Mouse (Mus musculus): ENCODE measurements at regions not wholly inside any gene's neighbourhood (a gene's known extent, or its start where the extent isn't known, plus 50 kb on each side); places are given as distances from the start of the nearest gene placed in this dataset.

GRCm38 (mm10) chr9:87848882-87849281 lies 117.8 kb upstream of the Tbx18 start:
- Histone ChIP-seq H3K4me2 (replicated peaks; ENCODE audit: low read depth, low read length, severe bottlenecking) (no peak overlapping the region), H3K9ac (ENCODE audit: low read depth, low read length, severe bottlenecking) (no peak overlapping the region), H3K27me3 (ENCODE audit: control insufficient read depth, insufficient read depth, low read length) (no peaks in the 10 kb centered on the region), H3K4me3 (replicated peaks; ENCODE audit: low read length) (no peak overlapping the region), H3K9me3 (ENCODE audit: control insufficient read depth, low read length) (no peaks in the 10 kb centered on the region), H3K27ac (replicated peaks; ENCODE audit: low read depth, low read length) (no peak overlapping the region), H3K36me3 (ENCODE audit: control insufficient read depth, insufficient read depth, low read length) (no peaks in the 10 kb centered on the region), H3K4me1 (ENCODE audit: control insufficient read depth, insufficient read depth, low read length) (no peaks in the 10 kb centered on the region)
- no peak for TF ChIP-seq POLR2A (IDR thresholded peaks at IDR 0.05; ENCODE audit: borderline replicate concordance, extremely low read depth, insufficient read depth, insufficient read length)
- WGBS = 59% methylated on average over 5 of the region's 5 CpGs
- ATAC-seq (ENCODE audit: low FRiP score, low read depth) = no peak
- no peak for DNase-seq (ENCODE audit: low spot score)

- Histone ChIP-seq H3K27me3 (ENCODE audit: control insufficient read depth, insufficient read depth, low read length) (no peaks in the 10 kb centered on the region), H3K27ac (replicated peaks; ENCODE audit: low read depth, low read length) (no peak overlapping the region), H3K4me3 (replicated peaks; ENCODE audit: low read length) (no peak overlapping the region), H3K4me1 (ENCODE audit: control insufficient read depth, insufficient read depth, low read length) (no peaks in the 10 kb centered on the region), H3K9me3 (ENCODE audit: control insufficient read depth, low read length) (no peaks in the 10 kb centered on the region), H3K4me2 (replicated peaks; ENCODE audit: low read depth, low read length, severe bottlenecking) (no peak overlapping the region), H3K36me3 (ENCODE audit: control insufficient read depth, insufficient read depth, low read length) (no peaks in the 10 kb centered on the region), H3K9ac (ENCODE audit: low read depth, low read length, severe bottlenecking) (no peak overlapping the region)
- WGBS = 100% methylated on average over 1 of the region's 1 CpGs
- DNase-seq (ENCODE audit: low spot score) (no peak), ATAC-seq (ENCODE audit: low FRiP score, low read depth) (no peak)
- no peak for TF ChIP-seq POLR2A (IDR thresholded peaks at IDR 0.05; ENCODE audit: borderline replicate concordance, extremely low read depth, insufficient read depth, insufficient read length)
Measured at GRCm38 (mm10) chr9:87850133-87850532, 119.1 kb upstream of the Tbx18 start.

DNA sequence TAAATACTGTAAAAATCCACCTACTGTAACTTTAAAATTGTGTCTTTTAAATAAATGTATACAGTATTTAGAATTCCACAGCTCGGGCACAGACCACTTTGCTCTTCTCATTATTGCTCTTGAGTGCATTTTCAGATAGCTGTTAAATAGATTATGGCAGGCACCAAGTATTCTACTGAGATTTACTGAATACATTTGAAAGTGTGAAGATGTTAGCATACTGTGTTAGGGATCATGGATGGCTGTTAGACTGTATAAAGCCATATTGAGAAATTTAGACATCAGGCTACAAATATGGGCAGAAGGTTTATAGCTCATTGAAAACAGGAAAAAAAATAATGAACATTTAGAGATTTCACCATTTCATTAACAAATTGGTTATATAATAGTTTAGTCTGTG lies 130.5 kb upstream of the Tbx18 start:
- H3K4me2 ChIP-seq (replicated peaks; ENCODE audit: low read depth, low read length, severe bottlenecking) = no peak overlapping the region
- H3K9me3 ChIP-seq (ENCODE audit: control insufficient read depth, low read length) = peaks cover 5% of the 10 kb centered on the region
- H3K4me3 ChIP-seq (replicated peaks; ENCODE audit: low read length) = no peak overlapping the region
- no peak for TF ChIP-seq POLR2A (IDR thresholded peaks at IDR 0.05; ENCODE audit: borderline replicate concordance, extremely low read depth, insufficient read depth, insufficient read length)
- no peak overlapping the region for H3K27ac ChIP-seq (replicated peaks; ENCODE audit: low read depth, low read length)
- no peaks in the 10 kb centered on the region for H3K36me3 ChIP-seq (ENCODE audit: control insufficient read depth, insufficient read depth, low read length)
- peaks cover 16% of the 10 kb centered on the region for H3K4me1 ChIP-seq (ENCODE audit: control insufficient read depth, insufficient read depth, low read length)
- DNase-seq (ENCODE audit: low spot score) (no peak), ATAC-seq (ENCODE audit: low FRiP score, low read depth) (no peak)
- no peaks in the 10 kb centered on the region for H3K27me3 ChIP-seq (ENCODE audit: control insufficient read depth, insufficient read depth, low read length)
- WGBS = 49% methylated on average over 1 of the region's 1 CpGs
- H3K9ac ChIP-seq (ENCODE audit: low read depth, low read length, severe bottlenecking) = no peak overlapping the region

GRCm38 (mm10) chr9:87865236-87865635 lies 134.2 kb upstream of the Tbx18 start:
- no peak for TF ChIP-seq POLR2A (IDR thresholded peaks at IDR 0.05; ENCODE audit: borderline replicate concordance, extremely low read depth, insufficient read depth, insufficient read length)
- peak; percentile 57 for ATAC-seq (ENCODE audit: low FRiP score, low read depth)
- H3K4me2 ChIP-seq (replicated peaks; ENCODE audit: low read depth, low read length, severe bottlenecking) = no peak overlapping the region

GRCm38 (mm10) chr9:87872384-87872905 lies 141.4 kb upstream of the Tbx18 start:
- no peak for TF ChIP-seq POLR2A (IDR thresholded peaks at IDR 0.05; ENCODE audit: borderline replicate concordance, extremely low read depth, insufficient read depth, insufficient read length)
- ATAC-seq (ENCODE audit: low FRiP score, low read depth) (no peak), DNase-seq (ENCODE audit: low spot score) (no peak)
- H3K4me1 ChIP-seq (ENCODE audit: control insufficient read depth, insufficient read depth, low read length) = no peaks in the 10 kb centered on the region
- H3K9me3 ChIP-seq (ENCODE audit: control insufficient read depth, low read length) = no peaks in the 10 kb centered on the region
- no peaks in the 10 kb centered on the region for H3K27me3 ChIP-seq (ENCODE audit: control insufficient read depth, insufficient read depth, low read length)
- no peaks in the 10 kb centered on the region for H3K36me3 ChIP-seq (ENCODE audit: control insufficient read depth, insufficient read depth, low read length)
- H3K4me3 ChIP-seq (replicated peaks; ENCODE audit: low read length) = no peak overlapping the region
- no peak overlapping the region for H3K9ac ChIP-seq (ENCODE audit: low read depth, low read length, severe bottlenecking)
- H3K4me2 ChIP-seq (replicated peaks; ENCODE audit: low read depth, low read length, severe bottlenecking) = no peak overlapping the region
- H3K27ac ChIP-seq (replicated peaks; ENCODE audit: low read depth, low read length) = no peak overlapping the region
- WGBS = 79% methylated on average over 6 of the region's 6 CpGs

More at GRCm38 (mm10) chr9:87865236-87865635, 134.2 kb upstream of the Tbx18 start:
- Histone ChIP-seq H3K4me3 (replicated peaks; ENCODE audit: low read length) (no peak overlapping the region), H3K4me1 (ENCODE audit: control insufficient read depth, insufficient read depth, low read length) (peaks cover 4% of the 10 kb centered on the region), H3K27ac (replicated peaks; ENCODE audit: low read depth, low read length) (no peak overlapping the region), H3K27me3 (ENCODE audit: control insufficient read depth, insufficient read depth, low read length) (no peaks in the 10 kb centered on the region), H3K9ac (ENCODE audit: low read depth, low read length, severe bottlenecking) (no peak overlapping the region), H3K9me3 (ENCODE audit: control insufficient read depth, low read length) (peaks cover 5% of the 10 kb centered on the region), H3K36me3 (ENCODE audit: control insufficient read depth, insufficient read depth, low read length) (no peaks in the 10 kb centered on the region)
- 19% methylated on average over 6 of the region's 6 CpGs for WGBS
- DNase-seq (ENCODE audit: low spot score) = peak; percentile 62

DNA sequence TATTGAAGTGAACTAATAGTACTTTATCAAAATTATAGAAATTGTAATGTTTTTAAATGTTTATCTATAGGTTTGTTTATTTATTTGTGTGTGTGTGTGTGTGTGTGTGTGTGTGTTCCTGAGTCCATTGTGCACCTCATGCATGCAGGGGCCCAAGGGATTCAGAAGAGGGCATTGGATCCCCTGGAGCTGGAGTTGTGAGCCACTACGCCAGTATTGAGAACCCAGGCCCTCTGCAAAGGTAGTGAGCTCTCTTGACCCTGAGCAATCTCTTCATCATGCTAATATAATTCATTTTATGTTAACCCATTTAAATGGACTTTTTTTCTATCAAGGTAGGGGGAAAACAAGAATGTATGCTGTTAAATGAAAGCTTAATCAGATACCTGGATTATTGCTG lies 151.5 kb upstream of the Tbx18 start:
- H3K4me3 ChIP-seq (replicated peaks; ENCODE audit: low read length) = no peak overlapping the region
- H3K27ac ChIP-seq (replicated peaks; ENCODE audit: low read depth, low read length) = no peak overlapping the region
- H3K9ac ChIP-seq (ENCODE audit: low read depth, low read length, severe bottlenecking) = no peak overlapping the region
- H3K4me2 ChIP-seq (replicated peaks; ENCODE audit: low read depth, low read length, severe bottlenecking) = no peak overlapping the region
- WGBS = 100% methylated on average over 1 of the region's 1 CpGs
- no peaks in the 10 kb centered on the region for H3K9me3 ChIP-seq (ENCODE audit: control insufficient read depth, low read length)
- no peaks in the 10 kb centered on the region for H3K36me3 ChIP-seq (ENCODE audit: control insufficient read depth, insufficient read depth, low read length)
- no peaks in the 10 kb centered on the region for H3K27me3 ChIP-seq (ENCODE audit: control insufficient read depth, insufficient read depth, low read length)
- ATAC-seq (ENCODE audit: low FRiP score, low read depth) = no peak
- no peak for DNase-seq (ENCODE audit: low spot score)
- no peaks in the 10 kb centered on the region for H3K4me1 ChIP-seq (ENCODE audit: control insufficient read depth, insufficient read depth, low read length)
- TF ChIP-seq POLR2A (IDR thresholded peaks at IDR 0.05; ENCODE audit: borderline replicate concordance, extremely low read depth, insufficient read depth, insufficient read length) = no peak
